Mouse (Mus musculus): ENCODE results near the gene Kcnk7.

- TF ChIP-seq CTCF (IDR thresholded peaks at IDR 0.05; ENCODE audit: control insufficient read depth, insufficient read depth, insufficient read length) (no peak), MYOG (IDR thresholded peaks at IDR 0.05; ENCODE audit: control insufficient read depth, extremely low read depth, insufficient read length) (no peak), USF1 (IDR thresholded peaks at IDR 0.05; ENCODE audit: low read depth) (no peak)
These were observed 9.1 kb downstream of the Kcnk7 start for GRCm38 (mm10) chr19:5713255-5713654.

All from C2C12 (cell line).